Mouse (Mus musculus): Measurements from ENCODE around the gene Gm20219. TPM values are rescaled to one million over a fixed set of nuclear protein-coding genes. Genes with fewer than 3 reads are reported as not detected.
"Not testable (repeated sequence)": the region's sequence is repeated elsewhere in the genome, so short reads cannot be mapped to it uniquely, and the experiment has no call there.

Gene Gm20219
- total and polyA plus RNA-seq, 2 experiments from 2014 or later, result 0.10 to 0.55 TPM

DNA sequence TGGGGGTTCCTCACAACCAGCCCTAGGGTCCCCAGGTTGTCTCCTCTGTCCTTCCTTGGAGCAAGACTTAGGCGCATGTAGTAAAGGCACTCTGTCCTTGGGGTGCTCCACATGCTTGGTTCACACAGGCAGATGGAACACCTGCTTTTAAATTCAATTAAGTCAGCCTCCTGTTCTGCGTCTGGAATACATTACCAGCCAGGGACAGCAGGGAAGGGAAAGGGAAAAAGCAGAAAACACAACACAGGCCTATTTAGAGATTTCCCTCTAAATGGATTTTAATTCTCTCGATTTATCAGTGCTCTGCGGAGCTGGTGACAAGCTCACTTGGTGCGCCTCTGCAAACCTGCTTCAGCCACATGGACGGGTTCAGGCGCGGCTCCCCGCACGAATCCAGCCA lies 48.8 kb downstream of the Gm20219 start:
- WGBS, result 75% methylated on average over 10 of the region's 10 CpGs
- no peak for TF ChIP-seq CTCF (IDR thresholded peaks at IDR 0.05; ENCODE audit: low read depth)
- DNase-seq (ENCODE audit: low spot score) (no peak), ATAC-seq (no peak)
- Histone ChIP-seq H3K4me1 (ENCODE audit: insufficient read depth, low read length) (peaks cover 17% of the 10 kb centered on the region), H3K9me3 (ENCODE audit: low read length) (no peaks in the 10 kb centered on the region), H3K36me3 (ENCODE audit: insufficient read depth, low read length) (no peaks in the 10 kb centered on the region), H3K9ac (replicated peaks; ENCODE audit: low read length) (no peak overlapping the region), H3K27me3 (ENCODE audit: insufficient read depth, low read length) (no peaks in the 10 kb centered on the region), H3K4me2 (ENCODE audit: low read depth, low read length) (no peak overlapping the region), H3K4me3 (ENCODE audit: low read length) (no peak overlapping the region), H3K27ac (no peak overlapping the region)

DNA sequence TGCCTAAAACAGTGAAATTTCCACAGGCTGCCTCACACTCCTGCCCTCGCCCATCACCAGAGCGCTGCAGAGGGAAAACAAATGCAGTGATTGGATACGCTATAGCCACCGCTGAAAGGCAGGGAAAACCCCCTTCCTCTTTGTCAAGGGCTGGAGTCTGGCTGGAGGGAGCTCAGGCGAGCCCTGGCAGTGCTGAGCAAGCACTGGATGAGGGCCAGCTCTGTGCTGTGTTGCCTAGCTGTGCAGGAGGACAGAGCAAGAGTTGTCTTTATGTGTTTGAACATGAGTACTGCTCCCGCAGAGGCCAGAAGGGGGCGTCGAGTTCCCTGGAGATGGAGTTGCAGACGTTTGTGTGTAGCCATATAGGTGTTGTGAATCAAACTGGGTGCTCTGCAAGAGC lies 51.7 kb downstream of the Gm20219 start:
- Histone ChIP-seq H3K27me3 (ENCODE audit: insufficient read depth, low read length) (no peaks in the 10 kb centered on the region), H3K9ac (replicated peaks; ENCODE audit: low read length) (no peak overlapping the region), H3K9me3 (ENCODE audit: low read length) (no peaks in the 10 kb centered on the region), H3K4me2 (ENCODE audit: low read depth, low read length) (no peak overlapping the region), H3K27ac (peak overlapping the region; percentile 62), H3K36me3 (ENCODE audit: insufficient read depth, low read length) (no peaks in the 10 kb centered on the region), H3K4me1 (ENCODE audit: insufficient read depth, low read length) (peaks cover 16% of the 10 kb centered on the region), H3K4me3 (ENCODE audit: low read length) (no peak overlapping the region)
- WGBS, result 12% methylated on average over 9 of the region's 9 CpGs
- DNase-seq (ENCODE audit: low spot score) (peak; percentile 91), ATAC-seq (peak; percentile 85)
- TF ChIP-seq CTCF (IDR thresholded peaks at IDR 0.05; ENCODE audit: low read depth), result peak; percentile 61

DNA sequence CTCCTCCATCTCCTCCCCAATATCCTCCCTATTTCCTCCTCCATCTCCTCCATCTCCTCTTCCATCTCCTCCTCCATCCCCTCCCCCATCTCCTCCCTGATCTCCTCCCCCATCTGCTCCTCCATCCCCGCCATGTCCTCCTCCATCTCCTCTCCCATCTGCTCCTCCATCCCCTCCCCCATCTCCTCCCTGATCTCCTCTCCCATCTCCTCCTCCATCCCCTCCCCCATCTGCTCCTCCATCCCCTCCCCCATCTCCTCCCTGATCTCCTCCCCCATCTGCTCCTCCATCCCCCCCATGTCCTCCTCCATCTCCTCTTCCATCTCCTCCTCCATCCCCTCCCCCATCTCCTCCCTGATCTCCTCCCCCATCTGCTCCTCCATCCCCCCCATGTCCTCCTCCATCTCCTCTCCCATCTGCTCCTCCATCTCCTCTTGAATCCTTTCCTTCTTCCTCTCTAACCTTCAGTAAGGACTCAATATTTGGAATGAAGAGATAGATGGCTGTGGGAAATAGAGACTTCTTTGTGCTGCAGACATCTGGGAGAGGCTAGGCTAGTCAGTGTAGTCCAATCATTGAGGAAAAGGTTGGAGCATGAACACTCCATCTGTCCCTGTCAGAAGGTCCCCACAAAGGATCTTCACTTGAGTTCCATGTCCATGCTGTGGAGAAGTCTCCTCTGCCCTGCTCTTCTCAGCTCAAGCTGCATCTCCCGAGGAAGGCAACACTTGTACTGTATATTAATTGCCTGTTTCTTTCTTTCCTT lies 52.4 kb downstream of the Gm20219 start:
- 13% methylated on average over 2 of the region's 2 CpGs for WGBS
- H3K27ac ChIP-seq, result peak overlapping the region; percentile 62
- DNase-seq (ENCODE audit: low spot score), result peak; percentile 39
- H3K4me2 ChIP-seq (ENCODE audit: low read depth, low read length); H3K27me3 ChIP-seq (ENCODE audit: insufficient read depth, low read length); H3K4me3 ChIP-seq (ENCODE audit: low read length); H3K4me1 ChIP-seq (ENCODE audit: insufficient read depth, low read length); H3K36me3 ChIP-seq (ENCODE audit: insufficient read depth, low read length); H3K9ac ChIP-seq (replicated peaks; ENCODE audit: low read length); H3K9me3 ChIP-seq (ENCODE audit: low read length); ATAC-seq: not testable (repeated sequence)

Other genes with a start within 250 kb of the Gm20219 start
- 137 and 144 TPM in 2 replicates for gene Kdm4b, start 228.3 kb downstream of the Gm20219 start, total RNA-seq (2014; rRNA removed)
- 42.5 and 42.6 TPM in 2 replicates for gene Kdm4b, start 228.3 kb downstream of the Gm20219 start, polyA plus RNA-seq (2015; fragmentation: Nextera tagmentation; extraction: Ambion mirVana)
- 869 and 913 TPM in 2 replicates for gene Ptprs, start 77.9 kb downstream of the Gm20219 start, total RNA-seq (2014; rRNA removed)
- gene Ptprs, start 77.9 kb downstream of the Gm20219 start, polyA plus RNA-seq (2015; fragmentation: Nextera tagmentation; extraction: Ambion mirVana), result 196 and 198 TPM in 2 replicates
- not detected in 2 replicates for gene Znrf4, start 42.0 kb downstream of the Gm20219 start, total RNA-seq (2014; rRNA removed)
- not detected in 2 replicates for gene Znrf4, start 42.0 kb downstream of the Gm20219 start, polyA plus RNA-seq (2015; fragmentation: Nextera tagmentation; extraction: Ambion mirVana)
- gene Safb2, start 30.2 kb upstream of the Gm20219 start, total RNA-seq (2014; rRNA removed), result 34.1 and 45.2 TPM in 2 replicates
- gene Safb2, start 30.2 kb upstream of the Gm20219 start, polyA plus RNA-seq (2015; fragmentation: Nextera tagmentation; extraction: Ambion mirVana), result 48.4 and 52.5 TPM in 2 replicates
- gene Safb, start 30.4 kb upstream of the Gm20219 start, total RNA-seq (2014; rRNA removed), result 40.8 and 47.0 TPM in 2 replicates
- gene Safb, start 30.4 kb upstream of the Gm20219 start, polyA plus RNA-seq (2015; fragmentation: Nextera tagmentation; extraction: Ambion mirVana), result 71.7 and 85.0 TPM in 2 replicates
- gene 2410015M20Rik, start 55.4 kb upstream of the Gm20219 start, total RNA-seq (2014; rRNA removed), result 65.8 and 79.7 TPM in 2 replicates
- gene 2410015M20Rik, start 55.4 kb upstream of the Gm20219 start, polyA plus RNA-seq (2015; fragmentation: Nextera tagmentation; extraction: Ambion mirVana), result 222 and 247 TPM in 2 replicates
- 939 and 1,848 TPM in 2 replicates for gene Rpl36, start 59.0 kb upstream of the Gm20219 start, total RNA-seq (2014; rRNA removed)
- gene Rpl36, start 59.0 kb upstream of the Gm20219 start, polyA plus RNA-seq (2015; fragmentation: Nextera tagmentation; extraction: Ambion mirVana), result 1,254 and 1,260 TPM in 2 replicates
- gene Lonp1, start 72.5 kb upstream of the Gm20219 start, total RNA-seq (2014; rRNA removed), result 67.0 and 72.5 TPM in 2 replicates
- 38.6 and 39.7 TPM in 2 replicates for gene Lonp1, start 72.5 kb upstream of the Gm20219 start, polyA plus RNA-seq (2015; fragmentation: Nextera tagmentation; extraction: Ambion mirVana)
- gene Catsperd, start 73.8 kb upstream of the Gm20219 start, total RNA-seq (2014; rRNA removed), result 0.32 and 2.4 TPM in 2 replicates
- gene Catsperd, start 73.8 kb upstream of the Gm20219 start, polyA plus RNA-seq (2015; fragmentation: Nextera tagmentation; extraction: Ambion mirVana), result 1.2 and 1.3 TPM in 2 replicates
- gene Ranbp3, start 118.9 kb upstream of the Gm20219 start, total RNA-seq (2014; rRNA removed), result 121 and 122 TPM in 2 replicates
- 87.2 and 88.7 TPM in 2 replicates for gene Ranbp3, start 118.9 kb upstream of the Gm20219 start, polyA plus RNA-seq (2015; fragmentation: Nextera tagmentation; extraction: Ambion mirVana)
- 279 and 501 TPM in 2 replicates for gene Ndufa11, start 163.4 kb upstream of the Gm20219 start, total RNA-seq (2014; rRNA removed)
- 691 and 728 TPM in 2 replicates for gene Ndufa11, start 163.4 kb upstream of the Gm20219 start, polyA plus RNA-seq (2015; fragmentation: Nextera tagmentation; extraction: Ambion mirVana)
- gene Vmac, start 163.6 kb upstream of the Gm20219 start, total RNA-seq (2014; rRNA removed), result 37.5 and 40.7 TPM in 2 replicates
- gene Vmac, start 163.6 kb upstream of the Gm20219 start, polyA plus RNA-seq (2015; fragmentation: Nextera tagmentation; extraction: Ambion mirVana), result 17.4 and 19.1 TPM in 2 replicates
- 12.9 and 15.7 TPM in 2 replicates for gene Nrtn, start 203.1 kb upstream of the Gm20219 start, total RNA-seq (2014; rRNA removed)
- gene Nrtn, start 203.1 kb upstream of the Gm20219 start, polyA plus RNA-seq (2015; fragmentation: Nextera tagmentation; extraction: Ambion mirVana), result 4.3 TPM in 2 replicates
- gene Dus3l, start 210.4 kb upstream of the Gm20219 start, total RNA-seq (2014; rRNA removed), result 79.0 and 96.5 TPM in 2 replicates
- 85.9 and 90.0 TPM in 2 replicates for gene Dus3l, start 210.4 kb upstream of the Gm20219 start, polyA plus RNA-seq (2015; fragmentation: Nextera tagmentation; extraction: Ambion mirVana)
- gene Prr22, start 215.9 kb upstream of the Gm20219 start, total RNA-seq (2014; rRNA removed), result 0.21 and 2.6 TPM in 2 replicates
- 0.46 and 0.87 TPM in 2 replicates for gene Prr22, start 215.9 kb upstream of the Gm20219 start, polyA plus RNA-seq (2015; fragmentation: Nextera tagmentation; extraction: Ambion mirVana)

Data from hindbrain, postnatal 0 days (tissue).